Mouse (Mus musculus) MEL (cell line): ENCODE measurements at regions not wholly inside any gene's neighbourhood (a gene's known extent, or its start where the extent isn't known, plus 50 kb on each side); places are given as distances from the start of the nearest gene placed in this dataset.

Source experiments
- CTCF ChIP-seq, 3 experiments: IDR thresholded peaks in 2 of 3; conservative IDR thresholded peaks in 1 of 3; 2 replicates each; pipeline ENCODE4 v1.5.1; 2011 to 2012; ENCODE audit warnings: low read length in 3 of 3, low read depth in 2 of 3, mild to moderate bottlenecking in 2 of 3, improper control_type of control experiment in 1 of 3, inconsistent platforms in 1 of 3, mixed read lengths in 1 of 3, moderate library complexity in 1 of 3; ENCODE audit not compliant: control insufficient read depth in 1 of 3, insufficient read depth in 1 of 3, poor library complexity in 1 of 3, severe bottlenecking in 1 of 3
- ELF1 ChIP-seq: IDR thresholded peaks from 2 replicates; pipeline ENCODE4 v1.6.1; 2014; ENCODE audit warnings: low read depth, mild to moderate bottlenecking, inconsistent platforms, low read length, improper control_type of control experiment, moderate library complexity
- GATA1 ChIP-seq: IDR thresholded peaks from 2 replicates; pipeline ENCODE4 v1.6.1; 2011; ENCODE audit warnings: low read depth, low read length, improper control_type of control experiment
- MAX ChIP-seq: IDR thresholded peaks from 2 replicates; pipeline ENCODE4 v1.6.1; 2011; ENCODE audit warnings: low read length, improper control_type of control experiment
- MXI1 ChIP-seq: IDR thresholded peaks from 2 replicates; pipeline ENCODE4 v1.6.1; 2011; ENCODE audit warnings: mild to moderate bottlenecking, low read depth, low read length, improper control_type of control experiment
- POLR2A ChIP-seq, 2 experiments: IDR thresholded peaks; 2 replicates each; pipeline ENCODE4 v1.6.1; 2011 to 2012; ENCODE audit warnings: low read length in 2 of 2, mild to moderate bottlenecking in 2 of 2, control low read depth in 1 of 2, improper control_type of control experiment in 1 of 2, low read depth in 1 of 2, moderate library complexity in 1 of 2; ENCODE audit not compliant: control insufficient read depth in 1 of 2, insufficient read depth in 1 of 2, poor library complexity in 1 of 2
- USF1 ChIP-seq: IDR thresholded peaks from 2 replicates; pipeline ENCODE4 v1.6.1; 2014; ENCODE audit warnings: low read depth, mild to moderate bottlenecking, inconsistent platforms, low read length, improper control_type of control experiment, moderate library complexity

- TF ChIP-seq POLR2A (IDR thresholded peaks at IDR 0.05; ENCODE audit: control insufficient read depth in 1 of 2, insufficient read depth in 1 of 2, low read depth in 1 of 2, low read length in 2 of 2, poor library complexity in 1 of 2) (no peak), CTCF (IDR thresholded peaks at IDR 0.05 in 2 of 3, conservative IDR thresholded peaks at IDR 0.05 in 1 of 3; ENCODE audit: control insufficient read depth in 1 of 3, insufficient read depth in 1 of 3, low read depth in 2 of 3, low read length in 3 of 3, poor library complexity in 1 of 3, severe bottlenecking in 1 of 3) (no peak), ELF1 (no peak), USF1 (no peak), MXI1 (no peak), MAX (no peak), GATA1 (no peak)
These were observed 117.4 kb downstream of the Pmp22 start for GRCm38 (mm10) chr11:63246052-63246661.
